ENCODE assay signal across 25 mouse cellular contexts in genomic region chr10:51181752-51182151, GRCm38 (mm10).
"Had no signal": no experiment of that assay in that cellular context is flagged by ENCODE, and none has a peak within 500 bp of the region (broad histone marks: within the 10 kb centered on the region; RNA-seq: fewer than 3 reads in every experiment).

No protein-coding gene starts in this region.

- H3K36me3 ChIP-seq: heart, embryonic 10.5 days; heart, embryonic 12.5 days; hindbrain, embryonic 10.5 days; hindbrain, embryonic 12.5 days; intestine, embryonic 15.5 days; limb, embryonic 10.5 days; limb, embryonic 12.5 days had no signal

- H3K27ac ChIP-seq: heart, adult 2 months; heart, embryonic 10.5 days; hindbrain, embryonic 10.5 days; hindbrain, embryonic 12.5 days; hindbrain, embryonic 14.5 days; intestine, embryonic 15.5 days; layer of hippocampus, adult 2 months; left cerebral cortex, adult 2 months; limb, embryonic 10.5 days; limb, embryonic 12.5 days had no signal

- H3K27me3 ChIP-seq: heart, embryonic 12.5 days; hindbrain, embryonic 12.5 days; intestine, embryonic 15.5 days; limb, embryonic 12.5 days had no signal

- H3K4me3 ChIP-seq: heart, adult 2 months; heart, embryonic 10.5 days; heart, embryonic 12.5 days; hindbrain, embryonic 10.5 days; hindbrain, embryonic 12.5 days; intestine, embryonic 15.5 days; layer of hippocampus, adult 2 months; left cerebral cortex, adult 2 months; limb, embryonic 10.5 days; limb, embryonic 12.5 days had no signal

- DNase-seq: gastrocnemius, postnatal 14 days; gastrocnemius, postnatal 36 days; heart, adult 11 months; heart, adult 2 months; heart, postnatal 10 days; heart, postnatal 4 days; kidney, adult 18-20 months; kidney, adult 8-10 months; kidney, postnatal 10 days; kidney, postnatal 25 days; kidney, postnatal 4 days; liver had no signal

- ATAC-seq: hindbrain, embryonic 16.5 days; inflammation-experienced regulatory T-cells, adult 6 months; intestine, embryonic 15.5 days; intestine, postnatal 0 days had no signal
